Comparison of ENCODE assay signal across 9 mouse cellular contexts in genomic region chr2:65994886-65995468, GRCm38 (mm10).
DNase-seq lines count a peak whose midpoint lies in the region; ATAC-seq lines count a peak whose summit lies in the region.
"Had no signal": no experiment of that assay in that cellular context is flagged by ENCODE, and none has a peak within 500 bp of the region (broad histone marks: within the 10 kb centered on the region; RNA-seq: fewer than 3 reads in every experiment).

No protein-coding gene starts in this region.

- no peaks in the 10 kb centered on the region for H3K27me3 ChIP-seq in forebrain, embryonic 15.5 days
- no peaks in the 10 kb centered on the region for H3K27me3 ChIP-seq in kidney, embryonic 15.5 days
- no peaks in the 10 kb centered on the region for H3K27me3 ChIP-seq in neural tube, embryonic 13.5 days
- H3K27me3 ChIP-seq: Patski had no signal

- peak; percentile 62 for DNase-seq in left cerebral cortex, postnatal 4 days
- no peak for DNase-seq in left cerebral cortex, postnatal 10 days (ENCODE audit: extremely low spot score in 1 of 2, low spot score in 2 of 2)
- DNase-seq in lung, adult 18-20 months = no peak
- no peak for DNase-seq in cerebellum, adult 11 months
- DNase-seq: gastrocnemius, postnatal 14 days had no signal

- 0 out of 2 replicates have a peak overlapping the region, but pooled peaks have one; percentile 7 for H3K9ac ChIP-seq in forebrain, embryonic 15.5 days (replicated peaks)
- no peak overlapping the region for H3K9ac ChIP-seq in kidney, embryonic 15.5 days
- H3K9ac ChIP-seq in neural tube, embryonic 13.5 days = peak overlapping the region; percentile 43

- peaks cover 42% of the 10 kb centered on the region for H3K4me1 ChIP-seq in forebrain, embryonic 15.5 days
- H3K4me1 ChIP-seq in kidney, embryonic 15.5 days = peaks cover 11% of the 10 kb centered on the region; the same call in 1 of the 2 replicates
- peaks cover 56% of the 10 kb centered on the region for H3K4me1 ChIP-seq in neural tube, embryonic 13.5 days (replicated peaks)

- intact Hi-C loops in left cerebral cortex, postnatal 4 days (cut with DNase I) = no loop called here
- intact Hi-C loops in left cerebral cortex, postnatal 10 days (cut with DNase I) = no loop called here

- WGBS in forebrain, embryonic 15.5 days = 11% methylated on average over 13 of the region's 13 CpGs
- 35% methylated on average over 13 of the region's 13 CpGs for WGBS in kidney, embryonic 15.5 days
- 19% methylated on average over 13 of the region's 13 CpGs for WGBS in neural tube, embryonic 13.5 days

- H3K27ac ChIP-seq in forebrain, embryonic 15.5 days (replicated peaks) = peak overlapping the region; percentile 82
- H3K27ac ChIP-seq in kidney, embryonic 15.5 days = no peak overlapping the region
- peak overlapping the region; percentile 90 for H3K27ac ChIP-seq in neural tube, embryonic 13.5 days (replicated peaks)

- H3K4me3 ChIP-seq in forebrain, embryonic 15.5 days = no peak overlapping the region
- no peak overlapping the region for H3K4me3 ChIP-seq in kidney, embryonic 15.5 days (replicated peaks)
- no peak overlapping the region for H3K4me3 ChIP-seq in neural tube, embryonic 13.5 days

- no peaks in the 10 kb centered on the region for H3K36me3 ChIP-seq in forebrain, embryonic 15.5 days
- no peaks in the 10 kb centered on the region for H3K36me3 ChIP-seq in kidney, embryonic 15.5 days
- H3K36me3 ChIP-seq in neural tube, embryonic 13.5 days = no peaks in the 10 kb centered on the region

- peak; percentile 95 for ATAC-seq in forebrain, embryonic 15.5 days (replicated peaks)
- ATAC-seq in kidney, embryonic 15.5 days (replicated peaks; ENCODE audit: low FRiP score) = 0 out of 2 replicates have a peak, but pooled peaks have one; percentile 43
- peak; percentile 82 for ATAC-seq in neural tube, embryonic 13.5 days (ENCODE audit: low read depth)
- ATAC-seq: Patski had no signal

- peak overlapping the region; percentile 14 for H3K4me2 ChIP-seq in forebrain, embryonic 15.5 days (replicated peaks)
- H3K4me2 ChIP-seq in kidney, embryonic 15.5 days = no peak overlapping the region
- H3K4me2 ChIP-seq in neural tube, embryonic 13.5 days = peak overlapping the region; percentile 41

- no peaks in the 10 kb centered on the region for H3K9me3 ChIP-seq in forebrain, embryonic 15.5 days
- H3K9me3 ChIP-seq in kidney, embryonic 15.5 days (replicated peaks) = no peaks in the 10 kb centered on the region
- no peaks in the 10 kb centered on the region for H3K9me3 ChIP-seq in neural tube, embryonic 13.5 days

Comparison
In these comparisons a context has a peak if more than half of its experiments do, and no peak if none do; other contexts are left out.
1. ATAC-seq: peak in every context shown above with its lines; median percentile 95 in forebrain, embryonic 15.5 days; 82 in neural tube, embryonic 13.5 days; 43 in kidney, embryonic 15.5 days.